Mouse (Mus musculus): ENCODE measurements around the gene Zdhhc12. TPM values are rescaled to one million over a fixed set of nuclear protein-coding genes. Genes with fewer than 3 reads are reported as not detected.

Zdhhc12 gene
- polyA plus RNA-seq, 1 experiment from 2014 or later, result 29.4 TPM

DNA sequence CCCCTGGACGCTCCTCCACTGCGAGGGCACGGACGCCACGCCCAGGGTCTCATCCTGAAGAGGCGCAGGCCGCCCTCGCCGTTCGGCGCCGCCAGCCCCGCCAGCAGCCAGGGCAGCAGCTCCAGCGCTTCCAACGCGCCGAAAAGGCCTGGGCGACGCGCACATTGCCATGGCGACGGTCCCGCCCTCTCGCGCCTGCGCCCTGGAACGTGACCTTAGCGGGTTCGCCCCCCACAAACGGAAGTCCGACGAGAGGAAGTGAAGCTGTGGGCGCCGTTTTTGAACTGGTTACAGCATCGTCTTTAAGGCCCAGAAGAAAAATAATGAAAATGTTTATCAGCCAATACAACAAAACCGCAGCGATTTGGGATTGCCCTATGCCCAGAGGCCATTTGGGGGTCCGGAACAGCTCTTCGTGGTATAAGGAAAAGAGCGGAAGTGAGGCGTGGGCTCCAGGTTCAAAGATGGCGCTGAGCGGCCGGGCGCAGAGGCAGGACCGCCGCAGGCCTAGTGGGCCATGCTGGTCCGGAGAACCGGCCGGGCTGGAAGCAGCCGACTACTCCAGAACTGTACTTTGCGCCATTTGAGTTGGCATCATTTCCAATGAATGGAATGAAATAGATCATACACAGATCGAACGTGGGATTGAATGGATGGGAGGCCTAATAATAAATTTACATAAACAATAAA is 44.6 kb downstream of the Zdhhc12 start, which contains the start of gene Wdr34:
Gene Wdr34 (minus strand): TSS at position 183 of the 690 bp plus-strand sequence.
- H3K27me3 ChIP-seq (ENCODE audit: control insufficient read depth, insufficient read depth, low read length), result no peaks in the 10 kb centered on the region
- peak within 1 kb of the TSS; percentile 76 for H3K4me3 ChIP-seq (ENCODE audit: low read length)
- peak within 1 kb of the TSS; percentile 96 for H3K27ac ChIP-seq (ENCODE audit: low read length)
- peaks cover 4% of the 10 kb centered on the region; the same call in 1 of the 2 replicates for H3K4me1 ChIP-seq (ENCODE audit: control insufficient read depth, insufficient read depth, low read length)
- under 1% methylated on average over 52 of the region's 54 CpGs for WGBS
- H3K9me3 ChIP-seq (replicated peaks; ENCODE audit: control insufficient read depth, low read length), result no peaks in the 10 kb centered on the region
- peak within 1 kb of the TSS; percentile 80 for H3K9ac ChIP-seq (ENCODE audit: low read length)
- peak; percentile 95 for ATAC-seq (replicated peaks; ENCODE audit: extremely low read depth, insufficient read depth, low FRiP score)
- H3K4me2 ChIP-seq (ENCODE audit: low read depth, low read length), result peak within 1 kb of the TSS; percentile 77
- no peaks in the 10 kb centered on the region for H3K36me3 ChIP-seq (ENCODE audit: control insufficient read depth, insufficient read depth)

DNA sequence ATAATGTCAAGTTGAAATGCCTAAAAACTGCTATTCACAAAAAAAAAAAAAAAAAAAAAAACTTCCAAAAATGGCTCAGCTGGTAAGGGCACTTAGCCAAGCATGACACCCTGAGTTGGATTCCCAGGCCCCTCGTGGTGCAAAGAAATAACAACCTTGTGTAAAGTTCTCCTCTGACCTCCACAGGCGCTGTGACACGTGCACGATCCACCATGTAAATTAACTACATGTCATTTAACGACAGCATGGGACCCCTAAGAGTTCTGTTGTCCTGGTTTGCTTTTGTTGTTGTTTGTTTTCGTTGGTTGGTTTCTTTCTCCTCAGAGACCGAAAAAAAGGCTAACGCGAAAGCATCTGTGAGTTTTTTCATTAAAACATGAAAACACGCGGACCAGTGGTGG is 45.3 kb downstream of the Zdhhc12 start:
- Histone ChIP-seq H3K4me2 (ENCODE audit: low read depth, low read length) (peak overlapping the region; percentile 77), H3K36me3 (ENCODE audit: control insufficient read depth, insufficient read depth) (no peaks in the 10 kb centered on the region), H3K9ac (ENCODE audit: low read length) (peak overlapping the region; percentile 80), H3K27me3 (ENCODE audit: control insufficient read depth, insufficient read depth, low read length) (no peaks in the 10 kb centered on the region), H3K4me3 (ENCODE audit: low read length) (peak overlapping the region; percentile 76), H3K27ac (ENCODE audit: low read length) (peak overlapping the region; percentile 77), H3K9me3 (replicated peaks; ENCODE audit: control insufficient read depth, low read length) (no peaks in the 10 kb centered on the region), H3K4me1 (ENCODE audit: control insufficient read depth, insufficient read depth, low read length) (peaks cover 4% of the 10 kb centered on the region; the same call in 1 of the 2 replicates)
- WGBS, result 55% methylated on average over 11 of the region's 11 CpGs
- no peak for ATAC-seq (replicated peaks; ENCODE audit: extremely low read depth, insufficient read depth, low FRiP score)

DNA sequence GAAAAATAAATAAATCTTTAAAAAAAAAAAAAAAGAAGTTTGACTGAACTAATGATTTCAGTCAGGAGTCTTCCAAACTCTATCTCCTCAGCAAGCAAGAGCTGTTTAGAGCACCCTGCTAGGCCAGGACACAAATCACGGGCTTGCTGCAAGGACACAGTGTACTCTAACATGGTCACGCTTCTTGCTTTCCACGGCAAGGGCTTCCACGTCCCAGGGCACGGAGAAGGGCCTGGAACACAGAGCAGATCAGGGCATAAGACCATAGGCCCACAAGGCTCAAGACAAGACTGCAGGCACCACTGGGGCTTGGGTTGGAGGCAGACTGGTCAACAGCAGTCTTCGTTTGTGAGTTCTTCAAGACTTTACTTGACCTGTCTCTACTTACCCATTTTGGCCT is 46.3 kb downstream of the Zdhhc12 start:
- Histone ChIP-seq H3K9ac (ENCODE audit: low read length) (no peak overlapping the region), H3K36me3 (ENCODE audit: control insufficient read depth, insufficient read depth) (no peaks in the 10 kb centered on the region), H3K4me1 (ENCODE audit: control insufficient read depth, insufficient read depth, low read length) (peaks cover 4% of the 10 kb centered on the region; the same call in 1 of the 2 replicates), H3K4me3 (ENCODE audit: low read length) (no peak overlapping the region), H3K27me3 (ENCODE audit: control insufficient read depth, insufficient read depth, low read length) (no peaks in the 10 kb centered on the region), H3K9me3 (replicated peaks; ENCODE audit: control insufficient read depth, low read length) (no peaks in the 10 kb centered on the region), H3K4me2 (ENCODE audit: low read depth, low read length) (no peak overlapping the region), H3K27ac (ENCODE audit: low read length) (no peak overlapping the region)
- ATAC-seq (replicated peaks; ENCODE audit: extremely low read depth, insufficient read depth, low FRiP score), result no peak
- 97% methylated on average over 6 of the region's 6 CpGs for WGBS

DNA sequence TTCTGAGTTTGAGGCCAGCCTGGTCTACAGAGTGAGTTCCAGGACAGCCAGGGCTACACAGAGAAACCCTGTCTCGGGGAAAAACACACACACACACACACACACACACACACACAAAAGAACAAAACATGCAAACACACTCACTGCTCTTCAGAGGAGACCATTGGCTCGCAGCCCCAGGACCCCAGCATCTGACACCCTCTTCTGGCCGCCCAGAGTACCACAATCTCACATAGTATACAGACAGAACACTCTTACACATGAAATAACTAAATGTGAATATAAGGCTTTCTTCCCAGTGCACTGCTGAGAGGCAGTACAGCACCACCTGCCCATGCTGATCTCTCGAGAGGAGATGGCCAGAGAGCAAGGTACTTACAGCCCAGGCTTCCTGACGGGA is 48.9 kb downstream of the Zdhhc12 start:
- Histone ChIP-seq H3K27me3 (ENCODE audit: control insufficient read depth, insufficient read depth, low read length) (no peaks in the 10 kb centered on the region), H3K4me2 (ENCODE audit: low read depth, low read length) (no peak overlapping the region), H3K9me3 (replicated peaks; ENCODE audit: control insufficient read depth, low read length) (no peaks in the 10 kb centered on the region), H3K4me3 (ENCODE audit: low read length) (no peak overlapping the region), H3K27ac (ENCODE audit: low read length) (no peak overlapping the region), H3K4me1 (ENCODE audit: control insufficient read depth, insufficient read depth, low read length) (peaks cover 4% of the 10 kb centered on the region; the same call in 1 of the 2 replicates), H3K36me3 (ENCODE audit: control insufficient read depth, insufficient read depth) (no peaks in the 10 kb centered on the region), H3K9ac (ENCODE audit: low read length) (no peak overlapping the region)
- 83% methylated on average over 5 of the region's 5 CpGs for WGBS
- no peak for ATAC-seq (replicated peaks; ENCODE audit: extremely low read depth, insufficient read depth, low FRiP score)

DNA sequence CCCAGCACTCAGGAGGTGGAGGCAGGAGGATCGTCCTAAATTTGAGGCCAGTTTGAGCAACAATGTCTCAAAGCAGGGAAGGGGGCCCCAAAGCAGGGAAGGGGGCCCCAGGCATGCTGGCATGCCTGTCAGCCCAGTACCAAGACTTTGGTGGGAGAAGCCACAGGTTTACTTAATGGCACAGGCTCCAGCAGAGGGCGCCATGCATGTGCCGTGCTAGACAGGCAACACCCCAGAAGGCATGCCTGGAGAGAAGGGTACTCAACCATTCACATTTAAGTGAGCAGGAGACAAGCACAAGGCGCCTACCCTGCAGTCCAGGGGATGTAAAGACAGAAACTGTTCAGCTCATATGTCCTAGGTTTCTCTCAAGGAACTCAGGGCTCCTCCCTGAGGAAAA is 51.0 kb downstream of the Zdhhc12 start:
- H3K4me1 ChIP-seq (ENCODE audit: control insufficient read depth, insufficient read depth, low read length), result no peaks in the 10 kb centered on the region
- no peak; the same call in 1 of the 2 replicates for ATAC-seq (replicated peaks; ENCODE audit: extremely low read depth, insufficient read depth, low FRiP score)
- no peak overlapping the region for H3K4me3 ChIP-seq (ENCODE audit: low read length)
- no peak overlapping the region for H3K9ac ChIP-seq (ENCODE audit: low read length)
- no peak overlapping the region for H3K27ac ChIP-seq (ENCODE audit: low read length)
- H3K36me3 ChIP-seq (ENCODE audit: control insufficient read depth, insufficient read depth), result no peaks in the 10 kb centered on the region
- 7% methylated on average over 4 of the region's 4 CpGs for WGBS
- H3K27me3 ChIP-seq (ENCODE audit: control insufficient read depth, insufficient read depth, low read length), result no peaks in the 10 kb centered on the region
- no peaks in the 10 kb centered on the region for H3K9me3 ChIP-seq (replicated peaks; ENCODE audit: control insufficient read depth, low read length)
- no peak overlapping the region for H3K4me2 ChIP-seq (ENCODE audit: low read depth, low read length)

Other genes starting within 250 kb of the Zdhhc12 start
- gene Cercam, start 224.5 kb downstream of the Zdhhc12 start, polyA plus RNA-seq (2015; fragmentation: Nextera tagmentation; extraction: Ambion mirVana), result 16.8 and 21.5 TPM in 2 replicates
- gene Odf2, start 204.4 kb downstream of the Zdhhc12 start, polyA plus RNA-seq (2015; fragmentation: Nextera tagmentation; extraction: Ambion mirVana), result 41.3 and 48.1 TPM in 2 replicates
- gene Gle1, start 158.2 kb downstream of the Zdhhc12 start, polyA plus RNA-seq (2015; fragmentation: Nextera tagmentation; extraction: Ambion mirVana), result 40.0 and 40.3 TPM in 2 replicates
- gene Sptan1, start 128.1 kb downstream of the Zdhhc12 start, polyA plus RNA-seq (2015; fragmentation: Nextera tagmentation; extraction: Ambion mirVana), result 93.0 and 113 TPM in 2 replicates
- 24.1 and 25.6 TPM in 2 replicates for gene Wdr34, start 44.8 kb downstream of the Zdhhc12 start, polyA plus RNA-seq (2015; fragmentation: Nextera tagmentation; extraction: Ambion mirVana)
- gene Set, start 36.3 kb downstream of the Zdhhc12 start, polyA plus RNA-seq (2015; fragmentation: Nextera tagmentation; extraction: Ambion mirVana), result 198 and 217 TPM in 2 replicates
- 9.4 and 11.7 TPM in 2 replicates for gene Pkn3, start 16.0 kb downstream of the Zdhhc12 start, polyA plus RNA-seq (2015; fragmentation: Nextera tagmentation; extraction: Ambion mirVana)
- gene Zer1, start 30.9 kb upstream of the Zdhhc12 start, polyA plus RNA-seq (2015; fragmentation: Nextera tagmentation; extraction: Ambion mirVana), result 5.7 TPM in 2 replicates
- 5.4 and 7.1 TPM in 2 replicates for gene Tbc1d13, start 40.1 kb upstream of the Zdhhc12 start, polyA plus RNA-seq (2015; fragmentation: Nextera tagmentation; extraction: Ambion mirVana)
- 37.4 and 40.0 TPM in 2 replicates for gene Endog, start 77.8 kb upstream of the Zdhhc12 start, polyA plus RNA-seq (2015; fragmentation: Nextera tagmentation; extraction: Ambion mirVana)
- gene Spout1, start 84.8 kb upstream of the Zdhhc12 start, polyA plus RNA-seq (2015; fragmentation: Nextera tagmentation; extraction: Ambion mirVana), result 31.5 and 34.3 TPM in 2 replicates
- 26.9 and 28.1 TPM in 2 replicates for gene Kyat1, start 112.2 kb upstream of the Zdhhc12 start, polyA plus RNA-seq (2015; fragmentation: Nextera tagmentation; extraction: Ambion mirVana)
- gene Lrrc8a, start 144.1 kb upstream of the Zdhhc12 start, polyA plus RNA-seq (2015; fragmentation: Nextera tagmentation; extraction: Ambion mirVana), result 39.4 and 42.6 TPM in 2 replicates
- 0.22 and 0.40 TPM in 2 replicates for gene Gm28035, start 146.9 kb upstream of the Zdhhc12 start, polyA plus RNA-seq (2015; fragmentation: Nextera tagmentation; extraction: Ambion mirVana)
- 9.4 and 13.1 TPM in 2 replicates for gene Phyhd1, start 172.6 kb upstream of the Zdhhc12 start, polyA plus RNA-seq (2015; fragmentation: Nextera tagmentation; extraction: Ambion mirVana)
- gene Gm28038, start 187.4 kb upstream of the Zdhhc12 start, polyA plus RNA-seq (2015; fragmentation: Nextera tagmentation; extraction: Ambion mirVana), result not detected in 2 replicates
- 31.8 and 33.0 TPM in 2 replicates for gene Dolk, start 192.7 kb upstream of the Zdhhc12 start, polyA plus RNA-seq (2015; fragmentation: Nextera tagmentation; extraction: Ambion mirVana)
- 21.2 and 23.6 TPM in 2 replicates for gene Nup188, start 192.7 kb upstream of the Zdhhc12 start, polyA plus RNA-seq (2015; fragmentation: Nextera tagmentation; extraction: Ambion mirVana)

Data from heart, embryonic 16.5 days (tissue).